Comparison of ENCODE assay signal across 8 mouse cellular contexts in genomic region chr14:53665681-53666080, GRCm38 (mm10).
DNase-seq lines count a peak whose midpoint lies in the region; ATAC-seq lines count a peak whose summit lies in the region.
"Not testable (repeated sequence)": the region's sequence is repeated elsewhere in the genome, so short reads cannot be mapped to it uniquely, and the experiment has no call there.

No protein-coding gene starts in this region.

- intact Hi-C loops in left cerebral cortex, postnatal 14 days (cut with DNase I) = not testable (repeated sequence)

- not testable (repeated sequence) for H3K9ac ChIP-seq in intestine, embryonic 15.5 days

- H3K36me3 ChIP-seq in intestine, embryonic 15.5 days; midbrain, embryonic 10.5 days: not testable (repeated sequence)

- DNase-seq in Muller cell, postnatal 12 days (ENCODE audit: inconsistent ontology term) = peak; percentile 1
- DNase-seq in cerebellum, postnatal 25 days = peak; percentile 4 to 22
- peak; percentile 15 to 51 for DNase-seq in left cerebral cortex, postnatal 14 days (ENCODE audit: low spot score in 2 of 2)
- DNase-seq in midbrain, embryonic 10.5 days (ENCODE audit: low spot score) = peak; percentile 19
- peak; percentile 16 to 45 for DNase-seq in right cerebral cortex, adult 2 months (ENCODE audit: low spot score in 2 of 2)
- DNase-seq in thymus, postnatal 36 days = peak; percentile 37 to 42

- not testable (repeated sequence) for H3K9me3 ChIP-seq in intestine, embryonic 15.5 days; midbrain, embryonic 10.5 days (replicated peaks)

- not testable (repeated sequence) for H3K4me1 ChIP-seq in intestine, embryonic 15.5 days (replicated peaks); midbrain, embryonic 10.5 days

- H3K4me3 ChIP-seq in intestine, embryonic 15.5 days (replicated peaks); midbrain, embryonic 10.5 days: not testable (repeated sequence)

- H3K27ac ChIP-seq in intestine, embryonic 15.5 days; midbrain, embryonic 10.5 days (replicated peaks): not testable (repeated sequence)

- H3K27me3 ChIP-seq in intestine, embryonic 15.5 days (replicated peaks); midbrain, embryonic 10.5 days (ENCODE audit: low read depth, poor library complexity, severe bottlenecking): not testable (repeated sequence)

- 12% methylated on average over 2 of the region's 2 CpGs for WGBS in intestine, embryonic 15.5 days
- 16% methylated on average over 2 of the region's 2 CpGs for WGBS in midbrain, embryonic 10.5 days

- peak; percentile 95 for ATAC-seq in frontal cortex, adult (ENCODE audit: low TSS enrichment)
- peak; percentile 45; the same call in 1 of the 2 replicates for ATAC-seq in intestine, embryonic 15.5 days

- not testable (repeated sequence) for H3K4me2 ChIP-seq in intestine, embryonic 15.5 days (replicated peaks)
